19 mouse cellular contexts compared by ENCODE assay signal in the genomic region with DNA sequence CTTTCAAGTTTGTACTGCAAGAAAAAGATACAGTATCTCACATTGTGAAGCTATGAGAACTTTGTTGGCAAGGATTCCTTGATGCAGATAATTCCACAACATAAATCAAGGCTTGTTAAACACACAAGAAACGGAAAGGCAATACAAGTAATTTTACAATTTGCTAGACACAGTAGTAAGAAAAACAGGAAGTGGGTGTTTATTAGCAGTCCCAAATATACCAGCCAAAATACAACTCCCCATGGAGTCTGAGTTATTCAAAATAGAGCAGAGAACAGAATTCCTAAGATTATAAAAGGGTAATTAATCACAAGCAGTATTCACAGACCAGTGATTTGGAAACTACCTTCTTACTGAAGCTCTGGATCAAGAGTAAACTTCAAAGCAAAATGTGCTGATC.
DNase-seq lines count a peak whose midpoint lies in the region; ATAC-seq and TF ChIP-seq lines count a peak whose summit lies in the region.
"Had no signal": no experiment of that assay in that cellular context is flagged by ENCODE, and none has a peak within 500 bp of the region (broad histone marks: within the 10 kb centered on the region; RNA-seq: fewer than 3 reads in every experiment).

No protein-coding gene starts in this region.

- H3K36me3 ChIP-seq in heart, adult 2 months (ENCODE audit: control insufficient read depth, insufficient read depth, low read length): peaks cover 5% of the 10 kb centered on the region
- no peaks in the 10 kb centered on the region for H3K36me3 ChIP-seq in heart, embryonic 11.5 days (ENCODE audit: control insufficient read depth, insufficient read depth, low read length)
- H3K36me3 ChIP-seq in lung, embryonic 16.5 days (ENCODE audit: control insufficient read depth, insufficient read depth, low read length): no peaks in the 10 kb centered on the region
- H3K36me3 ChIP-seq: embryonic facial prominence, embryonic 12.5 days; forebrain, embryonic 15.5 days; heart, embryonic 10.5 days; hindbrain, embryonic 13.5 days; limb, embryonic 12.5 days had no signal

- no peaks in the 10 kb centered on the region for H3K79me2 ChIP-seq in heart, adult 2 months (replicated peaks; ENCODE audit: control insufficient read depth, insufficient read depth, low read length)

- H3K4me2 ChIP-seq in heart, embryonic 11.5 days: no peak overlapping the region
- no peak overlapping the region for H3K4me2 ChIP-seq in lung, embryonic 16.5 days (ENCODE audit: low read depth, low read length)
- H3K4me2 ChIP-seq: embryonic facial prominence, embryonic 12.5 days; forebrain, embryonic 15.5 days; hindbrain, embryonic 13.5 days; limb, embryonic 12.5 days had no signal

- H3K9me3 ChIP-seq in heart, embryonic 11.5 days (replicated peaks; ENCODE audit: control insufficient read depth, low read length): no peaks in the 10 kb centered on the region
- no peaks in the 10 kb centered on the region for H3K9me3 ChIP-seq in lung, embryonic 16.5 days (ENCODE audit: control insufficient read depth, low read length)
- H3K9me3 ChIP-seq: embryonic facial prominence, embryonic 12.5 days; forebrain, embryonic 15.5 days; heart, embryonic 10.5 days; hindbrain, embryonic 13.5 days; limb, embryonic 12.5 days had no signal

- H3K4me1 ChIP-seq in heart, adult 2 months (ENCODE audit: control insufficient read depth, insufficient read depth, low read length): peaks cover 4% of the 10 kb centered on the region
- no peaks in the 10 kb centered on the region for H3K4me1 ChIP-seq in heart, embryonic 11.5 days (ENCODE audit: control insufficient read depth, insufficient read depth, low read length)
- peaks cover 8% of the 10 kb centered on the region; the same call in 1 of the 2 replicates for H3K4me1 ChIP-seq in lung, embryonic 16.5 days (replicated peaks; ENCODE audit: control insufficient read depth, insufficient read depth, low read length)
- H3K4me1 ChIP-seq: embryonic facial prominence, embryonic 12.5 days; forebrain, embryonic 15.5 days; heart, embryonic 10.5 days; hindbrain, embryonic 13.5 days had no signal

- no peak for TF ChIP-seq CTCF in heart, adult 2 months (IDR thresholded peaks at IDR 0.05)

- H3K27ac ChIP-seq in heart, adult 2 months: peak overlapping the region; percentile 15
- H3K27ac ChIP-seq in heart, embryonic 11.5 days (ENCODE audit: low read depth, low read length): no peak overlapping the region
- peak overlapping the region; percentile 27; the same call in 1 of the 2 replicates for H3K27ac ChIP-seq in lung, embryonic 16.5 days (ENCODE audit: low read length)
- H3K27ac ChIP-seq: embryonic facial prominence, embryonic 12.5 days; forebrain, embryonic 15.5 days; heart, embryonic 10.5 days; hindbrain, embryonic 13.5 days; limb, embryonic 12.5 days had no signal

- ATAC-seq in heart, embryonic 11.5 days (replicated peaks; ENCODE audit: insufficient number of reproducible peaks, low FRiP score, low TSS enrichment): no peak
- peak; percentile 76 for ATAC-seq in lung, embryonic 16.5 days (ENCODE audit: low read depth)
- ATAC-seq: activated CD4-positive, CD25-positive, alpha-beta regulatory T cell, adult 4 months; forebrain, embryonic 15.5 days had no signal

- intact Hi-C loops in heart, adult 2 months (cut with DNase I): loop anchor here (5.0 kb wide), 1 partner anchor 58 kb away; no protein-coding TSS in a partner anchor

- TF ChIP-seq POLR2A in heart, adult 2 months (IDR thresholded peaks at IDR 0.05; ENCODE audit: insufficient read depth, low read depth, low read length): no peak

- no peaks in the 10 kb centered on the region for H3K27me3 ChIP-seq in heart, adult 2 months (ENCODE audit: control insufficient read depth, insufficient read depth, low read length)
- H3K27me3 ChIP-seq in heart, embryonic 11.5 days (ENCODE audit: control insufficient read depth, insufficient read depth, low read length): no peaks in the 10 kb centered on the region
- no peaks in the 10 kb centered on the region for H3K27me3 ChIP-seq in lung, embryonic 16.5 days (ENCODE audit: control insufficient read depth, insufficient read depth, low read depth, low read length)
- H3K27me3 ChIP-seq: embryonic facial prominence, embryonic 12.5 days; forebrain, embryonic 15.5 days; hindbrain, embryonic 13.5 days; limb, embryonic 12.5 days had no signal

- WGBS in heart, adult 2 months: 29% methylated on average over 1 of the region's 1 CpGs
- WGBS in heart, embryonic 11.5 days (ENCODE audit: insufficient replicate concordance): 42% methylated on average over 1 of the region's 1 CpGs
- 27% methylated on average over 1 of the region's 1 CpGs for WGBS in lung, embryonic 16.5 days

- TF ChIP-seq EP300 in heart, adult 2 months (IDR thresholded peaks at IDR 0.05; ENCODE audit: insufficient read depth, low read depth, low read length): no peak

- H3K9ac ChIP-seq in heart, adult 2 months (ENCODE audit: low read depth, low read length): no peak overlapping the region
- H3K9ac ChIP-seq in heart, embryonic 11.5 days (ENCODE audit: low read depth, low read length): no peak overlapping the region
- H3K9ac ChIP-seq in lung, embryonic 16.5 days (ENCODE audit: low read length): no peak overlapping the region
- H3K9ac ChIP-seq: embryonic facial prominence, embryonic 12.5 days; forebrain, embryonic 15.5 days; hindbrain, embryonic 13.5 days; limb, embryonic 12.5 days had no signal

- DNase-seq in heart, adult 2 months: no peak
- DNase-seq in kidney, adult 9 months: peak; percentile 58
- DNase-seq in kidney, adult 11 months: no peak
- no peak for DNase-seq in lung, postnatal 14 days
- no peak for DNase-seq in cerebellum, adult 11 months
- no peak for DNase-seq in adrenal gland, adult 8-10 months
- DNase-seq: adrenal gland, postnatal 36 days; B cell, adult 2 months; cerebellum, adult 8-10 months; spleen, adult 18-20 months; thymus, adult 2 months had no signal

- H3K4me3 ChIP-seq in heart, adult 2 months: no peak overlapping the region
- no peak overlapping the region for H3K4me3 ChIP-seq in heart, embryonic 11.5 days (ENCODE audit: low read depth, low read length)
- H3K4me3 ChIP-seq in lung, embryonic 16.5 days (ENCODE audit: low read length): no peak overlapping the region
- H3K4me3 ChIP-seq: embryonic facial prominence, embryonic 12.5 days; forebrain, embryonic 15.5 days; heart, embryonic 10.5 days; hindbrain, embryonic 13.5 days; limb, embryonic 12.5 days had no signal
